Mouse (Mus musculus): ENCODE measurements around the gene Ybey. TPM values are rescaled to one million over a fixed set of nuclear protein-coding genes. Genes with fewer than 3 reads are reported as not detected.

Gene Ybey
- polyA plus RNA-seq (2014; fragmentation: Illumina TruSeq; extraction: RNeasy Lipid Tissue Mini Kit (QIAGEN cat#74804); ENCODE audit: insufficient read depth, low read depth, low replicate concordance): 1.2 TPM

GRCm38 (mm10) chr10:76468203-76469162, at the start of gene Ybey, which contains the start of gene Mcm3ap:
Gene Ybey, minus strand, starts transcription at chr10:76469114.
Gene Mcm3ap, plus strand, starts transcription at chr10:76468927.

GRCm38 (mm10) chr10:76448851-76449250, 20.1 kb downstream of the Ybey start, which contains the start of gene 2610028H24Rik:
Gene 2610028H24Rik, plus strand, starts transcription at chr10:76449081.

DNA sequence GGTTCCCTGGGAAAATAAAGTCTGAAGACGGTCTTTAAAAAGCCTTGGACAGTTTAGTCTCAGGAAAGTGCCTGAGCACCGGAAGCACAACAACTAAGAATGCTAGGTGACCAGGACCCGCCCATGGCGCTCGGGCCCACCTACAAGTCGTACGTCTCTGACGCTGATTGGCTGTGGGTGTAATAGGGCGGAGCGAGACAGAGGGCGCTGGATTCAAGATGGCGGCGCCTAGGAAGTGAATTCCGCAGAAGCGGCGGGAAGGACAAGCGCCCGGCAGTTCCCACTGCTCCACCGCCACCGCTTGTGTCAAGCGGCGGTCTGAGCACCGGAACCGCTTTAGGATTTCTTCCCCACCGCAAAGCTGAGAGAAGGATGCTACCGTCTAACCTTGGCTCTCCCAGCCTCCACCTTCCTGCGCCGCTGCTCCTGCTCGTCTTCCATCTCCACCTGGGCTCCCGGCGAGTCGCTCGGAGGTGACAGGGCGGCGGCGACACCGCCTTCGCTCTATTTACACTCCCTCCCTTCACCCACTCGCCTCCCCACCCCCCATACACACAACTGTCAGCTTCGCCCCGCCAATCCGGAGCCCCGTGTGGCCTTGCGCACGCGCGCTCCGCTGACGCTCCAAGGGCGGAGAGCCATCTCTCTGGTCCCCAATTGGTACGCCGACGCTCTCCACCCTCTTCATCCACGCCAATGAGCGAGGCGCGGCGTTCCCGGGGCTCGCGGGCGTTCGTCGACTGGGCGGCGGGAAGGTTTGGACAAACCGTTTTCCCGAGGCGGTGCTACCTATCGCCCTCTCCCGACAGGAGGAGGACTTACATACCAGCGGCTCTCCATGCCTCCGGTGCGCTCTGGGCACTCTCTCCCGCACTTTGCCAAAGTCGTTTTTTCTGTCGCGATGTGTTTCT, 26.5 kb downstream of the Ybey start, which contains the start of gene Pcnt:
Gene Pcnt (minus strand): TSS at position 609 of the 911 bp plus-strand sequence.

DNA sequence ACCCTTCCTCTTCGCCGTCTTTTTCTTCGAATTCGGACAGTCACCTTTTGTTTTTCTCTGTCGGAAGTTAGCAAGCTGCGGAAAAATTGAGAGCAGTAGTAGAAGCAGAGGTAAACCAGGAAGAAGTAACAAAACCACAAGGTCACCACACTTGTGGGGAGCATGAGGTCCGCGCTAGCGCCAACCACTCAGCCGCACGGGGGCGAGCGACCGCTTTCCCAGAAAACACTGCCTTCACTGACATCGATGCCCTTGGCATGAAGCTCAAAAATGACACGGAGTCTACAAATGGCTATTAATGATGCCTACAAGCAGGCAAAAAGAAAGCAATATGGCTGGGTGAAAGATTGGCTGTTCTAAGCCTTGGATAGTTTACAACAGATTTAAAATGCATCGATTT, 28.6 kb downstream of the Ybey start, which contains the start of gene AC141477.1:
Gene AC141477.1 (minus strand): TSS at position 164 of the 400 bp plus-strand sequence.

Other genes starting within 250 kb of the Ybey start
- 37.8 TPM for gene Prmt2, start 231.2 kb downstream of the Ybey start, polyA plus RNA-seq (2014; fragmentation: Illumina TruSeq; extraction: RNeasy Lipid Tissue Mini Kit (QIAGEN cat#74804); ENCODE audit: insufficient read depth, low read depth, low replicate concordance)
- gene S100b, start 215.3 kb downstream of the Ybey start, polyA plus RNA-seq (2014; fragmentation: Illumina TruSeq; extraction: RNeasy Lipid Tissue Mini Kit (QIAGEN cat#74804); ENCODE audit: insufficient read depth, low read depth, low replicate concordance): 2.7 TPM
- gene Dip2a, start 123.8 kb downstream of the Ybey start, polyA plus RNA-seq (2014; fragmentation: Illumina TruSeq; extraction: RNeasy Lipid Tissue Mini Kit (QIAGEN cat#74804); ENCODE audit: insufficient read depth, low read depth, low replicate concordance): 6.0 TPM
- not detected for gene AC141477.1, start 28.7 kb downstream of the Ybey start, polyA plus RNA-seq (2014; fragmentation: Illumina TruSeq; extraction: RNeasy Lipid Tissue Mini Kit (QIAGEN cat#74804); ENCODE audit: insufficient read depth, low read depth, low replicate concordance)
- 19.4 TPM for gene Pcnt, start 26.3 kb downstream of the Ybey start, polyA plus RNA-seq (2014; fragmentation: Illumina TruSeq; extraction: RNeasy Lipid Tissue Mini Kit (QIAGEN cat#74804); ENCODE audit: insufficient read depth, low read depth, low replicate concordance)
- gene 2610028H24Rik, start 20.0 kb downstream of the Ybey start, polyA plus RNA-seq (2014; fragmentation: Illumina TruSeq; extraction: RNeasy Lipid Tissue Mini Kit (QIAGEN cat#74804); ENCODE audit: insufficient read depth, low read depth, low replicate concordance): 28.0 TPM
- 25.7 TPM for gene Mcm3ap, start 187 bp downstream of the Ybey start, polyA plus RNA-seq (2014; fragmentation: Illumina TruSeq; extraction: RNeasy Lipid Tissue Mini Kit (QIAGEN cat#74804); ENCODE audit: insufficient read depth, low read depth, low replicate concordance)
- gene Lss, start 62.5 kb upstream of the Ybey start, polyA plus RNA-seq (2014; fragmentation: Illumina TruSeq; extraction: RNeasy Lipid Tissue Mini Kit (QIAGEN cat#74804); ENCODE audit: insufficient read depth, low read depth, low replicate concordance): 8.2 TPM
- gene Spatc1l, start 93.2 kb upstream of the Ybey start, polyA plus RNA-seq (2014; fragmentation: Illumina TruSeq; extraction: RNeasy Lipid Tissue Mini Kit (QIAGEN cat#74804); ENCODE audit: insufficient read depth, low read depth, low replicate concordance): 0.18 TPM
- gene Ftcd, start 106.5 kb upstream of the Ybey start, polyA plus RNA-seq (2014; fragmentation: Illumina TruSeq; extraction: RNeasy Lipid Tissue Mini Kit (QIAGEN cat#74804); ENCODE audit: insufficient read depth, low read depth, low replicate concordance): not detected
- 54.8 TPM for gene Col6a2, start 154.5 kb upstream of the Ybey start, polyA plus RNA-seq (2014; fragmentation: Illumina TruSeq; extraction: RNeasy Lipid Tissue Mini Kit (QIAGEN cat#74804); ENCODE audit: insufficient read depth, low read depth, low replicate concordance)